Mouse (Mus musculus): Measurements from ENCODE around the gene Cpsf6. TPM values are rescaled to one million over a fixed set of nuclear protein-coding genes. Genes with fewer than 3 reads are reported as not detected.
A peak's percentile ranks its signal among the peaks of the same experiment; 100 is the strongest.

The Cpsf6 gene
- polyA plus RNA-seq, 1 experiment from 2014 or later, result 144 TPM

DNA sequence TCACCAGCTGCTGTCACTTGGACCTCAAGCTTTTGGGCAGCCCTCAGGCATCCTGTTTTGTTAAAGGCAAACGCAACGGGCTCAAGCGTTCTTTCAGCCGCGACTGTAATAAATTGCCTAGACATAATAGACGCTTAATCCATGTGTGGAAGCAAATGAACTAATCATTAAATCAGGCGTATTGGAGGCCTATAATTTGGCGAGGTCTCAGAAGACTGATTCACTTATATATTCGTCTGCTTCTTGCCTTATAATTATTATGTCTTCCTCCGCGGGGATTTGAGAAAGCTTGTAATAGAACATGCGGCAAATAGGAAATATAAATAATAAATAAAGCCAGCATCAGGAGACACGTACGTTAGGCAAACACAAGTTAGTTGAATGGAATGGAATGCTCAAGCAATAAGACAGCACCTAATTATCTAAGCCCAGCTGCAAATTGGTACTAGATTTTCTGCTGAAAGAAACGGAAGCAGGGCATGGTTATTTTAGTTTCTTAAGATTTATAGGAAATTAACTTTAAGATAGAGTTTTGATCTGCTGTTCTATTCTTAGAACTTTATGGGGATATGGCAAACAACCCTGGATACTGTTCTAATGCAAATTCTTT is 23.6 kb upstream of the Cpsf6 start:
- WGBS, result 30% methylated on average over 15 of the region's 15 CpGs
- H3K4me3 ChIP-seq, result no peak overlapping the region
- H3K4me1 ChIP-seq (replicated peaks), result peaks cover 11% of the 10 kb centered on the region
- no peaks in the 10 kb centered on the region for H3K9me3 ChIP-seq
- H3K4me2 ChIP-seq, result peak overlapping the region; percentile 26; the same call in 1 of the 2 replicates
- H3K36me3 ChIP-seq, result no peaks in the 10 kb centered on the region
- H3K27me3 ChIP-seq, result no peaks in the 10 kb centered on the region
- peak; percentile 66; the same call in 1 of the 2 replicates for ATAC-seq (ENCODE audit: low read depth)
- no peak overlapping the region for H3K27ac ChIP-seq (replicated peaks)
- no peak overlapping the region for H3K9ac ChIP-seq

DNA sequence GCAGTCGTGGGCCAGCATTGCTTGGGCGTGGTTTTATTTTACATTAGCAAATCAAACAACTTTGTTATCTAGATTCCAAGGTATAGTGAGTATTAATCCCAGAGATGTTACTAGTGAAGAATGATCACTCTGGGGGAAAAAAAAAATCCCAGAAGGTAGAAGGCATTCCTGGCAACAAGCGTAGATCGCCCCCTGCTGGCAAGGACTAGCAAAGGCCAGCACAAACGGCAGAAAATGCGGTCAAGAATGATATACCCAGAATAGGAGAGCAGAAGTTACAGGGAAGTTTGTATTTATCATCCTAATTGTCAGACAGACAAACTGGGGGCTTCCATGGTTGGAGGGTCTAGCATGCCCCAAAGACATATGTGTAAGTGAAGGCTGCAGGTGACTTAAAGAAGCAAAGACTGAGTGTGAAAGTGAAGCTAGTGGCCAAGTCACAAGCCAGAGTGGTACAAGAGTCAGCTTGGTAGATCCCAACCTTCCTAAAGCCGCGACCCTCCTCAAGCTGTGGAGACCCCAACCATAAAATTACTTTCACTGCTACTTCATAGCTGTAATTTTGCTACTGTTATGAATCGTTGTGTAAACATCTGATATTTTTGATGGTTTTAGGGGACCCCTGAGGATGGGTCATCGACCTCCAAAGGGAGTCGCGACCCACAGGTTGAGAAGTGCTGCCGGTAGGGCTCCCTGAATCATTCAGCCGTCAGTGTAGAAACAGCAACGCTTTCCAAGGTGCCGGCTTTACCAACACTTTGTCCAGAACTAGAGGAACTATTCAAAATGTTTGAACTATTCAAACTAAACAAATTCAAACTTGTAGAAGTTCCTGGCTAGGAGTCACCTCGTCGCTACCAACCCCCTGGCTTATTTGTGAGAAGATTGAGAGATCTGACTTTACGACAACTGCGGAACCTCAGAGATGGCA is 22.9 kb upstream of the Cpsf6 start:
- WGBS, result 65% methylated on average over 20 of the region's 20 CpGs
- no peak overlapping the region for H3K9ac ChIP-seq
- H3K9me3 ChIP-seq, result no peaks in the 10 kb centered on the region
- peaks cover 11% of the 10 kb centered on the region for H3K4me1 ChIP-seq (replicated peaks)
- H3K36me3 ChIP-seq, result no peaks in the 10 kb centered on the region
- H3K27ac ChIP-seq (replicated peaks), result no peak overlapping the region
- H3K4me3 ChIP-seq, result no peak overlapping the region
- no peak for ATAC-seq (ENCODE audit: low read depth)
- no peaks in the 10 kb centered on the region for H3K27me3 ChIP-seq
- H3K4me2 ChIP-seq, result peak overlapping the region; percentile 26; the same call in 1 of the 2 replicates

DNA sequence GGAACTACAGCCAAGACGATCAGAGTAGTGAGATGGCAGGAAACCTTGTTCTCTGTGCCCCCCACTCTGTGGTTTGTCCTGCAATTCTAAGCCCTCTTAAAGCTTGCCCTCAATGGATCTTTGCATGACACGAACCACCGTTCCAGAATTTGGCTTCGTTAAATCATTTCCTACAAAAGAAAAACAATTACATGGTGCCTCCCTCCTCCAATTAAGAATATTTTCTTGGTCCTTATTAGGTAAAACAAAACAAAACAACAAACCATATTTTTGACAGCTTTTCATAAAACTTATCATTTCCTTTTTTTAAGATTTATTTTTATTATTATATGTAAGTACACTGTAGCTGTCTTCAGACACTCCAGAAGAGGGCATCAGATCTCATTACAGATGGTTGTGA is 21.5 kb upstream of the Cpsf6 start:
- Histone ChIP-seq H3K27me3 (no peaks in the 10 kb centered on the region), H3K9me3 (no peaks in the 10 kb centered on the region), H3K27ac (replicated peaks) (no peak overlapping the region), H3K36me3 (no peaks in the 10 kb centered on the region), H3K4me3 (no peak overlapping the region), H3K9ac (no peak overlapping the region), H3K4me2 (no peak overlapping the region), H3K4me1 (replicated peaks) (peaks cover 11% of the 10 kb centered on the region)
- WGBS, result 88% methylated on average over 4 of the region's 4 CpGs
- no peak for ATAC-seq (ENCODE audit: low read depth)

DNA sequence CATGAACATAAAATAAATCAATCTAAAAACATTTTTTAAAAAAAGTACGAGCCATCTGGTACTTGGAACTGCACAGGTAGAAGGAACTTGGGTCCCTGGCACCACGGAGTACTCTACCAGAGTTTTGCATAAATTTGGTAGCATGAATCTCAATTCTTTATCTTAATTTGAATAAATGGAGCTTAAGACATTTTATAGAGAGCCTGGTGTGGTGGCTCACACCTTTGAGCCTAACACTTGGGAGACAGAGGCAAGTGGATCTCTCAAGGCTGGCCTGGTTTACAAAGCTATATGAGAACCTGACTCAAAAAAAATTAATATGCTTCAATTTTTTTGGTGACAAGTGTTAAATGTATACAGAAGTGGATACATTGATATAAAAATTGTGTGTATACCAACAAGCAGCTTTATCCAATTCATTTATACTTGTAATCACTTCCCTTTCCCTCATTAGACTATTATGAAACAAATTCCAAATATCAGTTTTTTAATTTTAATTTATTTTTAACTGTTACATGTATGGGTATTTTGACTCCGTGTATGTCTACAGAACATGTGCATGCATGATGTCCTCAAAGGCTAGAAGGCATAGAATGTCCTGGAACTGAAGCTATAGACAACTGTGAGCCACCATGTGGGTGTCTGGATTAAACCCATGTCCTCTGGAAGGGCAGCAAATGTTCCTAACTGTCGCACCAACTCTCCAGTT is 20.6 kb upstream of the Cpsf6 start:
- WGBS, result 82% methylated on average over 4 of the region's 4 CpGs
- H3K9me3 ChIP-seq, result no peaks in the 10 kb centered on the region
- H3K4me1 ChIP-seq (replicated peaks), result peaks cover 11% of the 10 kb centered on the region

DNA sequence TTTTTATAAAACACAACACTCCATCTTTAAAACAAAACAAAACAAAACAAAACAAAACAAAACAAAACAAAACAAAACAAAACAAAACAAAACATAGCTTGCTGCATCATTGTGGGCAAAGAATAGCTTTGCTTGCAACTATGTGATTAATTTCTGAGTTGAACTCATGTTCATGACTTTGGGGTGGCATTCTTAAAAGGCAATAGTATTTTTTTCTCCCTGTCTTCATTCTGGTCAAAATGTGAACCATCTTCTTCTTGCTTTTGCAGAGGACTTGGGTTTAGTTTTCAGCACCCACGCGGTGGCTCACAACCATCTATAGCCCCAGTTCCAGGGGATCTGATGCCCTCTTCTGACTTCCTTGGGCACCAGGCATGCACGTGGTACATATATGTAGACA is 20.0 kb upstream of the Cpsf6 start:
- Histone ChIP-seq H3K4me2 (no peak overlapping the region), H3K4me1 (replicated peaks) (peaks cover 11% of the 10 kb centered on the region), H3K27ac (replicated peaks) (no peak overlapping the region), H3K36me3 (no peaks in the 10 kb centered on the region), H3K9me3 (no peaks in the 10 kb centered on the region), H3K9ac (no peak overlapping the region), H3K4me3 (no peak overlapping the region), H3K27me3 (no peaks in the 10 kb centered on the region)
- no peak for ATAC-seq (ENCODE audit: low read depth)
- 86% methylated on average over 3 of the region's 3 CpGs for WGBS

More for the DNA sequence above, 20.6 kb upstream of the Cpsf6 start:
- no peaks in the 10 kb centered on the region for H3K36me3 ChIP-seq
- no peak overlapping the region for H3K4me2 ChIP-seq
- no peak overlapping the region for H3K27ac ChIP-seq (replicated peaks)
- H3K27me3 ChIP-seq, result no peaks in the 10 kb centered on the region
- no peak overlapping the region for H3K4me3 ChIP-seq
- H3K9ac ChIP-seq, result no peak overlapping the region
- no peak for ATAC-seq (ENCODE audit: low read depth)

DNA sequence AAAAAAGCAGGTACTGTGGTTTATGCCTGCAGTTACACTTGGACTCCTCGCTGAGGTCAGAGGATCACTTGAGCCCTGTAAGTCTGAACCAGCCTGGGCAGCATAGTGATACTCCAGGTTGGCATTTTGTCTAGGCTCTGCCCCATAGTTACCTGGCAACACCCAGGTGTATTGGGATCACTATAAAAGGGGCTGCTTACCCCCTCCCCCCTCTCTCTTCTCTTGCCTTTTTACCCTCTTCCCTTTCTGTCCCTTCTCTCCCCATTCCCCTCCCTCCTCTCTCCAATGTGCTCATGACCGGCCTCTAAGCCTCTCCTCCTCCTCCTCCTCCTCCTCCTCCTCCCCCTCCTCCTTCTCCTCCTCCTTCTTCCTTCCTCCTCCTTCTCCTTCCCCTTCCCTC is 19.4 kb upstream of the Cpsf6 start:
- no peaks in the 10 kb centered on the region for H3K27me3 ChIP-seq
- no peak overlapping the region for H3K4me3 ChIP-seq
- no peak overlapping the region for H3K9ac ChIP-seq
- H3K4me2 ChIP-seq, result no peak overlapping the region
- ATAC-seq (ENCODE audit: low read depth), result no peak
- H3K9me3 ChIP-seq, result no peaks in the 10 kb centered on the region
- no peak overlapping the region for H3K27ac ChIP-seq (replicated peaks)
- WGBS, result 41% methylated on average over 2 of the region's 2 CpGs
- H3K36me3 ChIP-seq, result no peaks in the 10 kb centered on the region
- peaks cover 11% of the 10 kb centered on the region for H3K4me1 ChIP-seq (replicated peaks)

DNA sequence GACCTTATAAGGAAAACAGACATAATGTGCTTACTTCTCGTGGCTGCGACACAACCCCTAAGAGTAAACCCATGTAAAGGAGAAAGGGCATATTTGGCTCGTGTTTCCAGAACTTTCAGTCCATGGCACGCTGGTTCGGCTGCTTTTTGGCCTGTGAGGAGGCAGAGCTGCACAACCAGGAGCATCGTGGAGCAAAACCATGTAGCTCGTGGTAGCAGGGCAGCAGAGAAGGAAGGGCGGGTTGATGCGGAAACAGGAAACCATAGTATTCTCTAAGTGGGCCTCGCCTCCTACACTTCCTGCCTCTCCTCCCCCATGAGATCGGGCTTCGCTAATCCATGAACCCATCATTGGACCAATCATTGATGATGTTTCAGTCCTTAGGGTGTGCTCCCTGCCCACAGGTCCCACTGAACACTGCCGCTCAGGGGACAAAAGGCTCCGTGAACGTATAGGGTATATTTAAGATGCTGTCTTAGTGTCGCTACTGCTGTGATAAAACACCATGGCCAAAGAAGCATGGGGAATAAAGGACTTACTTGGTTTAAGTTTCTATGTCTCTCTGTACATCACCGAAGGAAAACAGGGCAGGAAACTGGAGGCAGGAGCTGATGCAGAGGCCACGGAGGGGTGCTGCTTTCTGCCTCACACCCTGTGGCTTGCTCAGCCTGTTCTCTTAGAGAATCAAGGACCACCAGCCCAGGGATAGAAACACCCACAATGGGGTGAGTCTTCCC is 18.4 kb upstream of the Cpsf6 start:
- ATAC-seq (ENCODE audit: low read depth), result no peak
- H3K36me3 ChIP-seq, result no peaks in the 10 kb centered on the region
- H3K27ac ChIP-seq (replicated peaks), result no peak overlapping the region
- no peak overlapping the region for H3K4me3 ChIP-seq
- WGBS, result 84% methylated on average over 18 of the region's 18 CpGs
- peaks cover 14% of the 10 kb centered on the region for H3K4me1 ChIP-seq (replicated peaks)
- H3K9ac ChIP-seq, result no peak overlapping the region
- no peaks in the 10 kb centered on the region for H3K27me3 ChIP-seq
- H3K9me3 ChIP-seq, result no peaks in the 10 kb centered on the region
- H3K4me2 ChIP-seq, result no peak overlapping the region

DNA sequence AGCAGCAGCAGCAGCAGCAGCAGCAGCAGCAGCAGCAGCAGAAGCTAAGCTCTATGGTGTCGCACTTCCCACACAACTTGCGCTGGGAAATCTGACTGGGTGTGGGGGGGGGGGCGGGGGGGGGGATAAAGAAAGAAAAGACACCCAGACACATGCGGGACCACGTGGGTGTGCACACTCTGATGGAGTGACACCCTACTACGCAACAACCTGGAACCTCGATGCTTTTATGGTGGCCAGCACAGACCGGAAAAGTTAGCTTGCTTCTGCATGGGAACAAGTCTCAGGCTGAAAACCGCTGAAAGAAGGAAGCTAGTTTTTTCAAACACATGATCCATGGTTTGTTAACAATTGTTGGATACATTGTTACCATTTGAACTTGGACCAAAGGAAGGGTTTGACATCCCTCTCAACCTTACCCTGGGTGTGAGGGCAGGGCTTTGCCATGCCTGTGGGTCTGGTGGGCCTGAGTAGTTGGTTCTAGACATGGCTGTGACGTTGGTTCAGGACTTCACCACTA is 17.4 kb upstream of the Cpsf6 start:
- Histone ChIP-seq H3K4me3 (no peak overlapping the region), H3K9ac (no peak overlapping the region), H3K36me3 (no peaks in the 10 kb centered on the region), H3K27me3 (no peaks in the 10 kb centered on the region), H3K9me3 (no peaks in the 10 kb centered on the region), H3K27ac (replicated peaks) (no peak overlapping the region), H3K4me2 (no peak overlapping the region), H3K4me1 (replicated peaks) (peaks cover 10% of the 10 kb centered on the region; the same call in 1 of the 2 replicates)
- 71% methylated on average over 8 of the region's 10 CpGs for WGBS
- ATAC-seq (ENCODE audit: low read depth), result no peak

DNA sequence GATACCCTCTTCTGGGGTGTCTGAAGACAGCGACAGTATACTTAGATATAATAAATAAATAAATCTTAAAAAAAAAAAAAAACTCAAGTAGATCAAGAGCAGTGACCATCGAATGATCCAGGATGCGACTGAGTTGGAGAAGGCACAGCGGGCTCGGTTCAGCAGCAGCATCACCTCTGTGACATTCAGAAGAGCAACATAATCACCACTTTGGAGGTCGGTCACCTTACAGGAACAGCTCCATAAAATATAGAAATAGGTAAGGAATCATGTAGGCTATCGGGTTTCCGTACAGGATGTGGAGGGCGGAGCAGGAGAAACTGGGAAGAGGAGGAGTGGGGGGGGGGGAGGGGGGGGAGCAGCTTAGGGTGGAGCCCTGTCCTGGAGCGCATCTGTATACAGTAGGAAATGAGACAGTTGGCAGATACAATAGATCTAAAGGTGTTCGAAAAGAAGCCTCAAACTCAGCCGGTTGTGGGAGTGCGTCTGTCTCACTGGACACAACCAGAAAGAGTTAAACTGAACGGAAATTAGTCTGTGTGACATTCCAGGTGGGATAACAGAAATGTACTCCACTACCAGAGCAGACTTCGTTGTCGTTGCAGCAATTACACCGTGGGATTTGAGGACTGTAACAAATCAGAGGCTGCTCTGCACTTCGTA is 16.7 kb upstream of the Cpsf6 start:
- Histone ChIP-seq H3K36me3 (no peaks in the 10 kb centered on the region), H3K4me1 (replicated peaks) (peaks cover 10% of the 10 kb centered on the region; the same call in 1 of the 2 replicates), H3K4me3 (no peak overlapping the region), H3K27me3 (no peaks in the 10 kb centered on the region), H3K9ac (no peak overlapping the region), H3K4me2 (no peak overlapping the region), H3K9me3 (no peaks in the 10 kb centered on the region), H3K27ac (replicated peaks) (no peak overlapping the region)
- ATAC-seq (ENCODE audit: low read depth), result no peak
- WGBS, result 60% methylated on average over 18 of the region's 18 CpGs

DNA sequence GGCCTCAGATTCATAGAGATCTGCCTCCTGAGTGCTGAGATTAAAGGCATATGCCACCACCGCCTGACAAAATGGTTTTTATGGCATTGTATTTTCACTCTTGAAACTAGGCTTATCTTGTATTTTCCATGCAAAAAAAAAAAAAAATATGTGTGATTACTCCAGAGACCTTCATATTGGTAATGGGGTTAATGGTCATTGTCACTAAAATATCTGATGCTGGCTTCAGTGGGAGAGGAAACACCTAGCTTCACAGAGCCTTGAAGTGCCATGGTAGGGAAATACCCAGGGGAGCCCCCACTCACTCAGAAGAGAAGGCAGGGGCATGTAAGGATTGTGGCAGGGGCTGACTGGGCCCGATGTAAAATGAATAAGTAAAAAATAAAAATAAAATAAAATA is 16.0 kb upstream of the Cpsf6 start:
- no peaks in the 10 kb centered on the region for H3K9me3 ChIP-seq
- no peak overlapping the region for H3K4me2 ChIP-seq
- no peak overlapping the region for H3K4me3 ChIP-seq
- no peak overlapping the region for H3K27ac ChIP-seq (replicated peaks)
- no peaks in the 10 kb centered on the region for H3K27me3 ChIP-seq
- 92% methylated on average over 2 of the region's 2 CpGs for WGBS
- peaks cover 14% of the 10 kb centered on the region for H3K4me1 ChIP-seq (replicated peaks)
- ATAC-seq (ENCODE audit: low read depth), result no peak
- H3K36me3 ChIP-seq, result no peaks in the 10 kb centered on the region
- no peak overlapping the region for H3K9ac ChIP-seq
